Mouse (Mus musculus): ENCODE measurements at regions not wholly inside any gene's neighbourhood (a gene's known extent, or its start where the extent isn't known, plus 50 kb on each side); places are given as distances from the start of the nearest gene placed in this dataset.

DNA sequence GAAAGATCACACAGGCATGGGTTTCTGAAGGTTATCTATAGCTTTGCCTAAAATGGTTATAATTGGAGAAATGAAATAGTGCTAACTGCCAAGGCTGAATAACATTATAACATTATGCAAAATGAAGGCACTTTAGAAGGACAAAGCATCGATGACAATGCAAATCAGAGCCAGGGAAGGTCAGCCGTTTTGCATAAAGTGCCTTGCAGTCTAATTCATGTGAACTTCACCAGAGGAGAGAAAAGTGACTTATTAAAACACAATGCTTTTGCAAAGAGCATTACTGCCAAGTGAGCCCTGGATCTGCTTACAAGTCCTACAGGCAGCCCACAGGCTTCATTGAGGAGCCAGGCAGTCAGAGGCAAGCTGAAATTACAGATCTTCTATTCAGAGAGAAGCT, 214.0 kb upstream of the A1bg start:
- TF ChIP-seq CTCF (IDR thresholded peaks at IDR 0.05; ENCODE audit: low read depth), result no peak
- no peak for TF ChIP-seq EP300 (IDR thresholded peaks at IDR 0.05; ENCODE audit: low read depth)

All from heart, postnatal 0 days (tissue).